Mouse (Mus musculus) v-Abl transformed pro-B cells (cell line): ENCODE results near the gene Gm45785.

Experiments used
- in situ Hi-C, 2 experiments: fragments of 400-800 bp; cut with MboI; formaldehyde crosslinking; loops; one replicate each; pipeline ENCODE4 v1.15.1; 2025; ENCODE audit not compliant: unreplicated experiment in 2 of 2

Gm45785 gene

GRCm38 (mm10) chr7:140788053-140788435 is 68.1 kb downstream of the Gm45785 start:
- in situ Hi-C loops: loop anchor here (25.0 kb wide), 2 partner anchors 626 to 826 kb away; partner anchors contain the start of genes Olfr522 (in 1 of the 2), Olfr523 (in 1 of the 2) and Sprn (in 1 of the 2)

GRCm38 (mm10) chr7:140787406-140788052 is 68.6 kb downstream of the Gm45785 start, which contains the start of gene Syce1:
Gene Syce1 (minus strand): TSS chr7:140787852.
- in situ Hi-C loops: loop anchor here (25.0 kb wide), 2 partner anchors 625 to 825 kb away; partner anchors contain the start of genes Olfr522 (in 1 of the 2), Olfr523 (in 1 of the 2) and Sprn (in 1 of the 2)

GRCm38 (mm10) chr7:140780548-140780947 is 75.6 kb downstream of the Gm45785 start:
- in situ Hi-C loops: loop anchor here (25.0 kb wide), 2 partner anchors 618 to 818 kb away; partner anchors contain the start of genes Olfr522 (in 1 of the 2), Olfr523 (in 1 of the 2) and Sprn (in 1 of the 2)
